Comparison of ENCODE assay signal across 9 mouse cellular contexts in the genomic region with DNA sequence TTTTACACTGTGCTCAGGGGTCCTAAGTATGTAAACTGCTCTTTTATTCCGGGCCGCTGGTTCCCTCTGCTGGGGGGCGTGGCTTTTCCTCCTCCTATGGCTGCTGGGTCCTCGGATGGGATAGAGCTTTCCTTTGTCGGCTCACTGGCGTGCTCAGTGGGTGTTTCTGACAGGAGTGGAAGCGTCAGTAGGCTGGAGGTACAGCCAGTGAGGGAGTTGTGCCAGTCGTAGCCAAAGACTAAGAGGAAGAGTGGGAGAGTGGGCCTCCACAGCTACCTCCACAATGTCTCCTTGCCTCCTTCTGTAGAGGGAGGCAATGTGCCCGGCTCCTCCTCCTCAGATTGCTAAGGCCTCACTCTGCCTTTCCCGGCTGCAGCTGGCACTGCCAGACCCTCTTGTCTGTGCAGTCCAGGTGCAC. TPM values are rescaled to one million over a fixed set of nuclear protein-coding genes. Genes with fewer than 3 reads are reported as not detected.
DNase-seq lines count a peak whose midpoint lies in the region; ATAC-seq and TF ChIP-seq lines count a peak whose summit lies in the region.
"Had no signal": no experiment of that assay in that cellular context is flagged by ENCODE, and none has a peak within 500 bp of the region (broad histone marks: within the 10 kb centered on the region; RNA-seq: fewer than 3 reads in every experiment).

No protein-coding gene starts in this region.

- peak overlapping the region; percentile 26 for H3K4me3 ChIP-seq in kidney, embryonic 15.5 days (replicated peaks)
- H3K4me3 ChIP-seq in intestine, embryonic 14.5 days (ENCODE audit: low read depth, low read length): no peak overlapping the region
- H3K4me3 ChIP-seq in midbrain, postnatal 0 days (ENCODE audit: low read depth, low read length): no peak overlapping the region

- no peak for TF ChIP-seq CTCF in midbrain, postnatal 0 days (IDR thresholded peaks at IDR 0.05)

- peaks cover 12% of the 10 kb centered on the region for H3K4me1 ChIP-seq in kidney, embryonic 15.5 days
- no peaks in the 10 kb centered on the region for H3K4me1 ChIP-seq in intestine, embryonic 14.5 days (replicated peaks; ENCODE audit: control insufficient read depth, insufficient read depth, low read length)
- H3K4me1 ChIP-seq in midbrain, postnatal 0 days (ENCODE audit: insufficient read depth, low read length): 0 out of 2 replicates have a peak, but pooled peaks cover 3% of the 10 kb centered on the region

- peak; percentile 52 for ATAC-seq in kidney, embryonic 15.5 days (replicated peaks; ENCODE audit: low FRiP score)
- peak; percentile 46; the same call in 1 of the 2 replicates for ATAC-seq in intestine, embryonic 14.5 days (replicated peaks; ENCODE audit: low FRiP score, low TSS enrichment, low read depth)
- ATAC-seq in midbrain, postnatal 0 days (ENCODE audit: low FRiP score): 0 out of 2 replicates have a peak, but pooled peaks have one; percentile 5

- no peak for DNase-seq in kidney, adult 11 months
- peak; percentile 61 for DNase-seq in embryo, embryonic 11 days
- peak; percentile 59 for DNase-seq in intestine, embryonic 14.5 days (ENCODE audit: low spot score)
- no peak for DNase-seq in midbrain, postnatal 0 days (ENCODE audit: low spot score)
- DNase-seq in adrenal gland, adult 18-20 months (ENCODE audit: low spot score in 2 of 2): no peak
- DNase-seq in lung, postnatal 10 days: no peak
- no peak for DNase-seq in heart, adult 18-20 months

- H3K27ac ChIP-seq in kidney, embryonic 15.5 days: no peak overlapping the region
- H3K27ac ChIP-seq in intestine, embryonic 14.5 days (ENCODE audit: low read depth): no peak overlapping the region
- H3K27ac ChIP-seq in midbrain, postnatal 0 days (ENCODE audit: low read depth, low read length): no peak overlapping the region

- no peaks in the 10 kb centered on the region for H3K9me3 ChIP-seq in kidney, embryonic 15.5 days (replicated peaks)
- H3K9me3 ChIP-seq in intestine, embryonic 14.5 days (ENCODE audit: control insufficient read depth, low read length): no peaks in the 10 kb centered on the region
- H3K9me3 ChIP-seq in midbrain, postnatal 0 days (ENCODE audit: low read length): no peaks in the 10 kb centered on the region

- 0 out of 2 replicates have a peak, but pooled peaks cover 3% of the 10 kb centered on the region for H3K27me3 ChIP-seq in kidney, embryonic 15.5 days
- 0 out of 2 replicates have a peak, but pooled peaks cover 2% of the 10 kb centered on the region for H3K27me3 ChIP-seq in intestine, embryonic 14.5 days (replicated peaks; ENCODE audit: control insufficient read depth, insufficient read depth, low read length)
- no peaks in the 10 kb centered on the region for H3K27me3 ChIP-seq in midbrain, postnatal 0 days (ENCODE audit: insufficient read depth, low read length)

- no peaks in the 10 kb centered on the region for H3K36me3 ChIP-seq in kidney, embryonic 15.5 days
- H3K36me3 ChIP-seq in intestine, embryonic 14.5 days (ENCODE audit: control insufficient read depth, insufficient read depth, low read length): no peaks in the 10 kb centered on the region
- H3K36me3 ChIP-seq in midbrain, postnatal 0 days (ENCODE audit: insufficient read depth, low read length): no peaks in the 10 kb centered on the region

- H3K9ac ChIP-seq in kidney, embryonic 15.5 days: no peak overlapping the region
- H3K9ac ChIP-seq in intestine, embryonic 14.5 days (ENCODE audit: low read length): no peak overlapping the region
- H3K9ac ChIP-seq in midbrain, postnatal 0 days (replicated peaks; ENCODE audit: low read length, poor library complexity, severe bottlenecking): no peak overlapping the region

- peak overlapping the region; percentile 55 for H3K4me2 ChIP-seq in kidney, embryonic 15.5 days
- peak overlapping the region; percentile 44 for H3K4me2 ChIP-seq in intestine, embryonic 14.5 days (ENCODE audit: low read length)
- H3K4me2 ChIP-seq in midbrain, postnatal 0 days (ENCODE audit: low read depth, low read length, poor library complexity, severe bottlenecking): peak overlapping the region; percentile 29

- WGBS in kidney, embryonic 15.5 days: 6% methylated on average over 9 of the region's 10 CpGs
- WGBS in intestine, embryonic 14.5 days: 7% methylated on average over 10 of the region's 10 CpGs
- WGBS in midbrain, postnatal 0 days: 4% methylated on average over 9 of the region's 10 CpGs

RNA-seq across cellular contexts. Expression of a gene that starts 30.5 kb away (rescaled TPM):
- 12.2 and 12.7 TPM in 2 replicates for polyA plus RNA-seq in kidney, embryonic 15.5 days (2015; fragmentation: Nextera tagmentation; extraction: Ambion mirVana)
- 3.7 and 6.5 TPM in 2 replicates for polyA plus RNA-seq in intestine, embryonic 14.5 days (2014; fragmentation: Nextera tagmentation; extraction: Ambion mirVana)
- 8.5 and 10.7 TPM in 2 replicates for total RNA-seq in midbrain, postnatal 0 days (2014; rRNA removed)
- polyA plus RNA-seq in midbrain, postnatal 0 days (2015; fragmentation: Nextera tagmentation; extraction: Ambion mirVana): 9.8 and 11.8 TPM in 2 replicates
- 1 to 10 TPM; 1.7 to 1.9 TPM for total RNA-seq in adrenal gland, adult 18-20 months (2021)
- 10 to 100 TPM; 32.8 to 34.6 TPM for total RNA-seq in heart, adult 18-20 months (2021)
- total RNA-seq: MEL had no signal

Comparison
In these comparisons a context has a peak if more than half of its experiments do, and no peak if none do; other contexts are left out.
1. DNase-seq: peak in embryo, embryonic 11 days (single experiment) and intestine, embryonic 14.5 days (single experiment); none in kidney, adult 11 months (single experiment), midbrain, postnatal 0 days (single experiment), adrenal gland, adult 18-20 months (0 of 2), lung, postnatal 10 days (single experiment) and heart, adult 18-20 months (0 of 2).
2. Peak in every context shown above with its lines, with median percentiles within 50 percentile points of each other: ATAC-seq and H3K4me2 ChIP-seq.